Mouse (Mus musculus) lung, postnatal 4 days (tissue): ENCODE results near the gene Clcn3.
A peak's percentile ranks its signal among the peaks of the same experiment; 100 is the strongest.

ENCODE experiments used
- DNase-seq, 2 experiments: peaks; one replicate each; pipeline ENCODE4 v3.0.0; 2021

Clcn3 gene

DNA sequence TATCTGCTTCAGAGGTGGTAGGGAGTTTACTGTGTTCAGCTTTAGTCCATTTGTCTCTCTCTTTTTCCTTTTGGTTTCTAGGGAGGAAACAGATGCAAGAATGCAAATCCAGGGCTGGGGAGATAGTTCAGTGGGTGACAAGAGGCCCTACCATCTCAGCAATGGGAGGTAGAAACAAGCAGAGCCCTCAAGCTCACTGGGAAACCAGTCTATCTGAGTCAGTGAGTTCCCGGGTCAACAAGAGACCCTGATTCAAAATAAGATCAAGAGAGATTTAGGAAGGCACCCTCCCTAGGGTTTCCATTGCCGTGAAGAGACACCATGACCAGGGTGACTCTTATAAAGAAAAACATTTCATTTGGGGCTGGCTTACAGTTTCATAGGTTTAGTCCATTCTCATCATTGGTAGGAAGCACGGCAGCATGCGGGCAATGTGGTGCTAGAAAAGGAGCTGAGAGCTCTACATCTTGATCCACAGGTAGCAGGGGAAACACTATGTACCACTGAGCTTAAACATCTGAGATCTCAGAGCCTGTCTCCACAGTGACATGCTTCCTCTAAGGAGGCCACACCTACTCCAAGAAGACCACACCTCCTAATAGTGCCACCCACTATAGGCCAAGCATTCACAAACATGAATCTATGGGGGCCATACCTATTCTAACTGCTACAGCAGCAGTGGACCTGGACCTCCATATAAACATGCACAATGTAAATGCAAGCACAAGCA, 114.7 kb downstream of the Clcn3 start:
- DNase-seq: no peak

DNA sequence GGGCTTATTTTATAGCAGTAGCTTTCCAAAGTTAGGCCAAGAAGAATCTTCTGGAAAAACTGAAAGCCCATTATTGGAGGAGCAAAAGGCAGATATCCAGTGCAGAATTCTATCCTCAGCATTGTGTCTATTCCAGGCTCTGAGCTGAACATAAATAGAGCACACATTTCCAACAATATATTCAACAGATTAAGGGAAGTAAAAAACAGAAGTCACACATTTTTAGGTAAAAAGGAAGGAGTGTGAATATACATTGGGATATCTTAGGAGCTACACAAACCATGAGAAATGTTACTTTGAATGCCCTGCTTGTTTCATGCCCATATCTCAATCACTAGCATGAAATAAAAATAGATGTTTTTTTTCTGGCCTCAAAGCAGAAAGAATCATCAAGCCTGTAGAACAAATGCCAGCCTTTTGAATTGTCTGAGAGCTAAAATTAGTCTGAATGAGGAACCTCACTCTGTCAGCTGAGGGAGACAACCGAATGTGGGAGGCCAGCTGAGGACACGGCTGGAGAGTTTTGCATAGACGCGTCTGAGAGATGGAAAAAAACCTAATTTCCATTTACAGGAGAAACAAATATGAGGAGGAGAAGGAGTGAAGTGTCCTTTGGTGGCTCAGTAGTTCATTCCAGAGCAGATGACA, 115.5 kb downstream of the Clcn3 start:
- no peak for DNase-seq

DNA sequence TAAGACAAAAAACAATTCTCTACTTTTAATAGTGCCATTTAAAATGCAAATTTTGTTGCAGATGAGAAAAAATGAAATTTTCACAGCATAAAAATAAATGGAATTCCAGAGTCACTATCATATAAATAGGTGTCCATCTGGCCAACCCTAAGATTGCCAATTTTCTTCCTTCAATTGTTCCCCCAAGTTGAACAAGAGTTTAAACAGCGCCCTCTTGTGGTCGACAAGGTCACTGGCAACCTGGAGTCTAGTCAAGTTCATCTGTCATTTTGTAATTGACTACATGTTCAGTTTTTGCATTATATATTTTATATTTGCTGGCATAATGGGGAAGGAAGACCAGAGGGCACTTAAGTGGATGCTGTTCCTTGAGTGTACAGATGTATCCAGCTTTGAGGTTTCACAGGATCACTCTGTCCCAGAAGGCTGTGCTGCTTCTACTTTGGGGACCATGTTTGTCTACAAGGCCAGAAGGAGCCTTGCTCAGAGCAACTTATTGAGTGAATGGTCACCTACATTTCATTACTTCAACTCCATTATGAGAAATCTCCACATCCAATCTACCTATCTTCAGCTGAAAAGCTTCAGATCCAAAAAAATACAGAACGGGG, 117.5 kb downstream of the Clcn3 start:
- DNase-seq: peak in 1 of 2 experiments; percentile 61

DNA sequence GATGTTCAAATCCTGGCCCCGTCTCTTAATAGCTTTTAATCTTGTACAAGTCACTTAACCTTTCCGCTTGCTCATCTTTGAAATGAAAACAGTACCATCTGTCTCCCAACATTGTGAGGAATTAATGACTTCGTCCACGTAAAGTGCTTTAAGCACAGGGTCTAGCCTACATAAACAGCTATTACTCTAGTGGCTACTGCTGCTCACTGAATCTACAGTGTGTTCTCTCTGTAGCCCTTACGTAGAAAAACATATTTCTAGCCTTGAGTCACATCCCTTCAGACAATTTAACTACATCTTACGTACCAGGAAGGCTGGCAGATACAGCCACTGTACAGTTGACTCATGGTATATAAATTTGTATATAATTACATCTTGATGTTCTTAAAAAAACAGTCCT, 118.2 kb downstream of the Clcn3 start:
- no peak for DNase-seq

DNA sequence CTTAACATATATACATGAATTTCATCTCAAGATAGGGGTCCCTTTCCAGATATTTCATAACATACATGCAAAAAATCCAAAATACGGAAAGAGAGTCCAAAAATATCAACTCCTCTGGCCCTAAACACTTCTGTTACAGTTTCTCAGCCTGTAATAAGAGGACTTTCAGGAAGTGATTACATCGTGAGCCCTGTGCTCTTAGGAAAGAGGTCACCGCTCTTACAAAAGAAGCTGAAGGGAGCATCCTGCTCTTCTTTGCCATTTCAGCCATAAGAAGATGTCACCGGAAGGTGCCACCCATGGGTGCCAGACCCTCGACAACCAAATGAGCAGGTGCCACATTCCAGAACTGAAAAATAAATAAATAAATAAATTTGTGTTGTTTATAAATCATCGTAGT, 121.3 kb downstream of the Clcn3 start:
- DNase-seq: no peak

DNA sequence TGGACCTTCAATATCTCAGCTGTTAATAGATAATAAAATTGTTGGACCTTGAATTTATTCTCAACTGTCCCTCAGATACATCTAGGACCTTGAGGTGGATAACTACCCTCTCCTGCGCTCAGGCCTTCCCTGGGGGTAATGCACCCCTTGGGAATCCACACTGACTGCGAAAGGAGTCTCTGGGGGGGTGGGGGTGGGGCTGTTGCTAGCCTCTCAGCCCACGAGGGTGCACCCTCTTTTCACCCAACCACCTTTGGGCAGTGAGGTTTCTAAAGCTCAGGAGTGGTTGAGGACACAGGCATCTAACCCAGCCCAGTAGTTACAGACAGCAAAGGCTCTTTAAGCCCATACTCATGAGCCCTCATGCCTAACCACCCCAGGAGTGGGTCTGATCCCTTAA, 122.4 kb downstream of the Clcn3 start:
- no peak for DNase-seq
